Mouse (Mus musculus) kidney, embryonic 14.5 days (tissue): ENCODE data around the gene Zmynd15. TPM values are rescaled to one million over a fixed set of nuclear protein-coding genes. Genes with fewer than 3 reads are reported as not detected.

Experiments
- ATAC-seq: fragments of 200-750 bp; cut with Nextera tagmentation; 2 replicates; pipeline ENCODE4 v1.8.0; 2017; ENCODE audit warnings: moderate number of reproducible peaks, mild to moderate bottlenecking, moderate TSS enrichment, moderate library complexity; ENCODE audit not compliant: low FRiP score, low TSS enrichment
- H3K27ac ChIP-seq: fragments of 300-500 bp; sonication (generic); 2 replicates; pipeline ENCODE4 v1.5.1; 2014; ENCODE audit warnings: low read depth, mild to moderate bottlenecking, low read length, moderate library complexity, mixed read lengths
- H3K27me3 ChIP-seq: fragments of 300-500 bp; sonication (generic); 2 replicates; pipeline ENCODE4 v1.6.1; 2014; ENCODE audit warnings: mild to moderate bottlenecking, low read length; ENCODE audit not compliant: control insufficient read depth, insufficient read depth
- H3K36me3 ChIP-seq: fragments of 300-500 bp; sonication (generic); 2 replicates; pipeline ENCODE4 v1.6.1; 2014; ENCODE audit warnings: low read length, mixed read lengths; ENCODE audit not compliant: control insufficient read depth, insufficient read depth
- H3K4me1 ChIP-seq: fragments of 300-500 bp; sonication (generic); 2 replicates; pipeline ENCODE4 v1.6.1; 2014; ENCODE audit warnings: low read length, mixed read lengths; ENCODE audit not compliant: control insufficient read depth, insufficient read depth
- H3K4me2 ChIP-seq: fragments of 300-500 bp; sonication (generic); replicated peaks from 2 replicates; pipeline ENCODE4 v1.6.1; 2014; ENCODE audit warnings: low read depth, mild to moderate bottlenecking, low read length
- H3K4me3 ChIP-seq: fragments of 300-500 bp; sonication (generic); 2 replicates; pipeline ENCODE4 v1.5.1; 2014; ENCODE audit warnings: mild to moderate bottlenecking, low read length
- H3K9ac ChIP-seq: fragments of 300-500 bp; sonication (generic); 2 replicates; pipeline ENCODE4 v1.6.1; 2014; ENCODE audit warnings: low read depth, mild to moderate bottlenecking, low read length, moderate library complexity
- H3K9me3 ChIP-seq: fragments of 300-500 bp; sonication (generic); 2 replicates; pipeline ENCODE4 v1.6.1; 2016; ENCODE audit warnings: low read length; ENCODE audit not compliant: control insufficient read depth
- WGBS: fragments of 180-500 bp; shearing (Covaris S2); extraction: QIAGEN DNeasy Blood & Tissue Kit; methylation state at CpG from one replicate; pipeline ENCODE4 v1.1.7; 2014; 5-methylcytosine and 5-hydroxymethylcytosine counted together
- polyA plus RNA-seq: library from polyadenylated mRNA; unstranded; fragments of >200 nt; fragmentation: Nextera tagmentation; extraction: Ambion mirVana; gene quantifications from 2 replicates; pipeline ENCODE4 v1.2.1, GENCODE M21; 2014

Zmynd15 gene
- polyA plus RNA-seq, 1 experiment from 2014 or later = 0.88 TPM

- no peak for ATAC-seq
- Histone ChIP-seq H3K4me2 (peak overlapping the region; percentile 63; the same call in 1 of the 2 replicates), H3K27ac (no peak overlapping the region), H3K4me1 (peaks cover 10% of the 10 kb centered on the region), H3K36me3 (peaks cover 7% of the 10 kb centered on the region; the same call in 1 of the 2 replicates), H3K9me3 (no peaks in the 10 kb centered on the region), H3K27me3 (no peaks in the 10 kb centered on the region), H3K4me3 (peak overlapping the region; percentile 61), H3K9ac (no peak overlapping the region)
- 31% methylated on average over 5 of the region's 5 CpGs for whole genome bisulfite sequencing
Observed at GRCm38 (mm10) chr11:70431574-70431973, 27.7 kb upstream of the Zmynd15 start.

GRCm38 (mm10) chr11:70432048-70432894, 27.0 kb upstream of the Zmynd15 start, which contains the start of gene Arrb2:
Arrb2 (plus strand) TSS chr11:70432635.
- H3K27me3 ChIP-seq = no peaks in the 10 kb centered on the region
- WGBS = under 1% methylated on average over 70 of the region's 75 CpGs
- peak; percentile 97 for ATAC-seq
- H3K4me2 ChIP-seq = peak within 1 kb of the TSS; percentile 63
- H3K4me3 ChIP-seq = peak within 1 kb of the TSS; percentile 61
- peaks cover 9% of the 10 kb centered on the region; the same call in 1 of the 2 replicates for H3K36me3 ChIP-seq
- peak within 1 kb of the TSS; percentile 44 for H3K27ac ChIP-seq
- H3K9ac ChIP-seq = peak within 1 kb of the TSS; percentile 73
- H3K4me1 ChIP-seq = peaks cover 10% of the 10 kb centered on the region
- no peaks in the 10 kb centered on the region for H3K9me3 ChIP-seq

- no peaks in the 10 kb centered on the region for H3K27me3 ChIP-seq
- H3K9me3 ChIP-seq = no peaks in the 10 kb centered on the region
- H3K9ac ChIP-seq = peak overlapping the region; percentile 73
- peak; percentile 10; the same call in 1 of the 2 replicates for ATAC-seq
- 10% methylated on average over 15 of the region's 15 CpGs for WGBS
- H3K4me3 ChIP-seq = peak overlapping the region; percentile 61
- peaks cover 16% of the 10 kb centered on the region for H3K36me3 ChIP-seq
- H3K4me1 ChIP-seq = peaks cover 10% of the 10 kb centered on the region
- H3K27ac ChIP-seq = no peak overlapping the region
- peak overlapping the region; percentile 63 for H3K4me2 ChIP-seq
Observed at GRCm38 (mm10) chr11:70432895-70433568, 26.2 kb upstream of the Zmynd15 start.

DNA sequence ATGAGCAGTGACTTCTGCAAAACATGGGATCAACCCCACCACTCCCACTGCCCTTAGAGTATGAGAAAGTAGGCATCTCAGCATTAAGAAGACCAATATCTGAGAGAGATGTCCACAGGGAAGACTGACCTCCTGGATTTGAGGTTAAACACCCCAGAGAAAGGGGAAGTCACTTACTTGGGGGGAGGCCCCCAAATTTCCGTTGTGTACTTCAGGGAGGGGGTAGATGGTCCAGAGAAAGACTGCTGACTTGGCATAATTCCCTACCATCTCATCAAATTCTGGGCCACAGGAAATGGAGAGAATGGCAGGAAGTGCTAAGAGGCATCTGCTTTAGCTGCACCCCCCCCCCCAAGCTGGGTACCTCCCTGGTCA, 25.7 kb upstream of the Zmynd15 start:
- Histone ChIP-seq H3K4me2 (peak overlapping the region; percentile 63), H3K9ac (no peak overlapping the region), H3K27ac (no peak overlapping the region), H3K36me3 (peaks cover 21% of the 10 kb centered on the region), H3K4me3 (peak overlapping the region; percentile 61), H3K9me3 (no peaks in the 10 kb centered on the region), H3K4me1 (peaks cover 10% of the 10 kb centered on the region), H3K27me3 (no peaks in the 10 kb centered on the region)
- ATAC-seq = no peak
- 78% methylated on average over 1 of the region's 1 CpGs for WGBS

DNA sequence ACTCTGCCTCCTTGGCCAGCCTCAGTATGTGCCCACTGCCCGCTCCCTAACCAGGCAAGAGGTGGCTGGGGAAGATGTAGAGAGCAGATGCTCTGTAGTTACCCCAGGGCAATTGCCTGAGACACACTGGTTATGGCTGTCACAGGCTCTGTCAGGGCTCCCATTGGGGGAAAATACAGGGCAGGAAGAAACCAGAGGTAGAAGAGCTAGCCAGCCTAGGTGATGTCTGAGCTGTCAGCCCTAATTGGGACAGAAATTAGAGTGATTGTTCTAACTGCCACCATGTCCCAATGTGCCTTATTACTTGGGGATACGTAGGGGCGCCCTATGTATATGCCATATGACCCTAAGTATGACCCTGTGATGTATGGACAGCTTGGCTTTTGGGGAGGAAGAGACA, 25.3 kb upstream of the Zmynd15 start:
- Histone ChIP-seq H3K27me3 (no peaks in the 10 kb centered on the region), H3K4me1 (peaks cover 10% of the 10 kb centered on the region), H3K9ac (no peak overlapping the region), H3K9me3 (no peaks in the 10 kb centered on the region), H3K4me2 (peak overlapping the region; percentile 63; the same call in 1 of the 2 replicates), H3K36me3 (peaks cover 25% of the 10 kb centered on the region), H3K27ac (no peak overlapping the region), H3K4me3 (peak overlapping the region; percentile 61; the same call in 1 of the 2 replicates)
- 88% methylated on average over 3 of the region's 3 CpGs for WGBS
- no peak for ATAC-seq

- Histone ChIP-seq H3K4me2 (no peak overlapping the region), H3K9me3 (no peaks in the 10 kb centered on the region), H3K27ac (no peak overlapping the region), H3K36me3 (peaks cover 39% of the 10 kb centered on the region), H3K9ac (no peak overlapping the region), H3K27me3 (no peaks in the 10 kb centered on the region), H3K4me1 (peaks cover 10% of the 10 kb centered on the region), H3K4me3 (no peak overlapping the region)
- ATAC-seq = no peak
- WGBS = 66% methylated on average over 5 of the region's 5 CpGs
Observed at GRCm38 (mm10) chr11:70435476-70435875, 23.8 kb upstream of the Zmynd15 start.

DNA sequence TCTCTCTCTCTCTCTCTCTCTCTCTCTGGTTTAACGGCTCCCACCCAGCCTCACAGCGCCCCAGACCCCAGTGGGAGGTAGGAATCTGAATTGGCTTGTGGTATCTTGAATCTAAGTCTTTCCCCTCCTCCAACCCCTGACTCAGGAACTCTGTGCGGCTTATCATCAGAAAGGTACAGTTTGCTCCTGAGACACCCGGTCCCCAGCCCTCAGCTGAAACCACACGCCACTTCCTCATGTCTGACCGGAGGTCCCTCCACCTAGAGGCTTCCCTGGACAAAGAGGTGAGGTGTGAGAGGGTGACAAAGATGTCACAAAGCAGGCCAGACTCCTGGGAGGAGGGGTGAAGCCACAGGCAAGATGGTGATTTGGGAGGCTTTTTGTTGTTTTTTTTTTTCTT, 21.8 kb upstream of the Zmynd15 start:
- Histone ChIP-seq H3K4me1 (peaks cover 10% of the 10 kb centered on the region), H3K27ac (no peak overlapping the region), H3K4me3 (no peak overlapping the region), H3K9ac (no peak overlapping the region), H3K9me3 (no peaks in the 10 kb centered on the region), H3K36me3 (peaks cover 45% of the 10 kb centered on the region), H3K27me3 (no peaks in the 10 kb centered on the region), H3K4me2 (no peak overlapping the region)
- 87% methylated on average over 6 of the region's 6 CpGs for WGBS
- ATAC-seq = no peak

GRCm38 (mm10) chr11:70438728-70439374, 20.4 kb upstream of the Zmynd15 start:
- no peaks in the 10 kb centered on the region for H3K9me3 ChIP-seq
- H3K4me2 ChIP-seq = no peak overlapping the region
- ATAC-seq = no peak
- H3K4me3 ChIP-seq = no peak overlapping the region
- 93% methylated on average over 7 of the region's 7 CpGs for WGBS
- H3K27ac ChIP-seq = no peak overlapping the region
- H3K9ac ChIP-seq = no peak overlapping the region
- peaks cover 1% of the 10 kb centered on the region; the same call in 1 of the 2 replicates for H3K4me1 ChIP-seq
- no peaks in the 10 kb centered on the region for H3K27me3 ChIP-seq
- H3K36me3 ChIP-seq = peaks cover 45% of the 10 kb centered on the region
